Mouse (Mus musculus): ENCODE results near the gene Orm2. TPM values are rescaled to one million over a fixed set of nuclear protein-coding genes. Genes with fewer than 3 reads are reported as not detected.

Gene Orm2
- total RNA-seq, 2 experiments from 2014 or later, result not detected

DNA sequence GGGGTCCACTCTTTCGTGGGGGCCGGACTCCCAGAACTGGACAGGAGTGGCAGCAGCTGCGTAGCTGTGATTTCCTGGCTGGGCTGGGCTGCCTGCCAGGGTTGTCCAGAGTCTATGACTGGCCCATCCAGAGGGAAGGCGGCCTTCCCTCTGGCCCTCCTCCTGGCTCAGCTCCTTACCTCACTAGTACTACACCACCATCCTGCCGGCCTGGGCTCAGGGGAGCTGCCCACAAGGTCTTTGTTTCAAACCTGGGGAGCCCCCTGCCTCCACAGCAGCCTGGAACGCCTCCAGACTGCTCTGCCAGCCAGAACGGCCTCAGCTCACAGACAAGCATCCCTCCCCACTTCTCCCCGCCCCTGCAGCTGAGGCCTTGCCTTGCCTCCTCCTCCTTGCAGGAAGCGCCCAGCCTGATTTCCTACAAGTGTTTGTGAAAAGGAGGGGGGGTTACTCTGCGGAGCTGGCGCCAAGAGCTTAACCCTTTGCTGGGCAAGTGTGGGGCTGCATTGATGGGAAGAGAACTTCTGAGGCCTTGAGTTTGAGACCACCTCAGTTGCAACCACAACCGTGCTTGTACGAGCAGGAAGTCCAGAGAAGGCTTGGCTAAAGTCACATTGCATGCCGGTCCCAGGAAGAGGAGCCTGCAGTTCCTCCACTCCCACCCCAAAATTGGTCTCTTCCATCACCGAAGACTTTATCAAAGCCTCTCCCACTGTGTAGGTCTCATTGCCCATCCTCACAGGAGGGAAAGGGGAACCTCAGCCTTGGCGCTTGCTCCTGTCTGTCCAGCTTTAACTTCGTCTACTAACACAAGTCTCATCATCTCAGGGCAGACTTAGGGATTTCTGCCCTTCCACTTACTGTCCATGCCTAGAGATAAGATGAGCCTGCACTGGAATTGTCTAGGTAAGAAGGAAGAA, 41.1 kb downstream of the Orm2 start, which contains the start of gene Akna:
TSS of gene Akna (minus strand) at position 315 of the 920 bp plus-strand sequence.
- peak; percentile 46 for ATAC-seq (replicated peaks; ENCODE audit: low FRiP score, poor library complexity, severe bottlenecking)

DNA sequence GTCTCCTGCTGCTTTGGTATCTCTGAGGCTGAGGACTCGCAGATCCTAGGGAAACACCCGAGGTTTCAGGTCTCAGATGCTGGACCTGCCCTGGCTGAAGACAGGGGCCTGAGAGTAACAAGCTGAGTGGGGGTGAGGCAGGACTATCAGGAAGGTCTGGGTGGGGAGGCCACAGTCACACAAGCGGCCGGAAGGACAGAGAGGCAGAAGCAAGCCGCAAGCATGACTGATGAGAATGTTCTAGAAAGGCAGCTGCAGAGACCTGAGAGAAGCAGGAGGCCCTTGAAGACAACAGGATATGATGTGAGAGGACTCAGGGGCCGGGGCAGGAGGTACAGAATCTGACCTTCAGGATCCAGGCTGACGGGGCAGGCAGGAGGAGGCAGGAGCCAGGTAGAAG, 42.0 kb downstream of the Orm2 start:
- no peak for ATAC-seq (replicated peaks; ENCODE audit: low FRiP score, poor library complexity, severe bottlenecking)

- ATAC-seq (replicated peaks; ENCODE audit: low FRiP score, poor library complexity, severe bottlenecking), result no peak
Observed at GRCm38 (mm10) chr4:63405051-63405450, 42.8 kb downstream of the Orm2 start.

DNA sequence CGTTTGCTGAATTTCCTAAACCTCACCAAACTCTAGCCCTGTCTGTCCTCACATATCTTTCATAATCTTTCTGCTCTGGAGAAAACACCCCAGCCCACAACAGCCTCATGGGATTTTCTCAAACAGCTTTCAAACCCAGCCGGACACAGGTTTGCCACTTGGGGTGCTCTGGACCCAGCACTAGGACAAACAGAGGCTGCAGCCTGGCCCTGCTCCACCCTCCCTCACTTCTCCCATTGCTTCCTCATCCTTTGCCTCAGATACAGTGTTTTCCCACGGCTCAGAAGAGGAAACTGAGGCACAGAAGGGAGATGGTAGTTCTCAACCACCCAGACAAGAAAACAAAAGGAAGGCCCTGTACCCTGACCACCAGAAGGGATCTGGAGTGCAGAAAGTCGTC, 43.4 kb downstream of the Orm2 start:
- no peak for ATAC-seq (replicated peaks; ENCODE audit: low FRiP score, poor library complexity, severe bottlenecking)

GRCm38 (mm10) chr4:63408247-63408646, 46.0 kb downstream of the Orm2 start:
- no peak for ATAC-seq (replicated peaks; ENCODE audit: low FRiP score, poor library complexity, severe bottlenecking)

GRCm38 (mm10) chr4:63408649-63409048, 46.4 kb downstream of the Orm2 start:
- peak; percentile 63 for ATAC-seq (replicated peaks; ENCODE audit: low FRiP score, poor library complexity, severe bottlenecking)

DNA sequence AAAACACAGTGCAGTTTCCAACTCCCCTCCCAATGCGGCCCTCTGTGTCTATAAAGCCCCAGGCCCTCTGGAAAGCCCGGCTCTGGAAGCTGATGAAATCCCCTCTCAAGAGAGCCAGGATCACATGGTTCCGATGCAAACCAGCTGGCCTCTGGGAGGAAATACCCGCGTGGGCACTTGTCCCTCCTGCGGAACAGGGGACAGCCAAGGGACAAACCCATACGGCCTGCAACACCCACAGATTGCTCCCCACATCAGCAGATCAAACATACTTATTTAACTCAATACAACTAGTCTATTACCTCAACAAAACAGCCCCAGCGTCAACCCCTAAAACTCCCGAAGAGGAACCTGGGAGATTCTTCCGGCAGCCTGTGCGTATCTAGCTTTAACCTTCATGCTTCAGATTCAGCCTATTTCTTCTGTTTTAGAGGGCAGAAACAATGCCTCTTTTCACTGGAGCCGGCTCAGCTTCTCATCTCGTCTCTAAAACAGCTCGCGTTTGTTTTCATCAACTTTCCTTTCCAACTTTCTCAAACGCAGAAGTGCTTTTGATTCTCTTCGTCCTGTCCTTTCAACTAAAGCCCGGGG, 47.2 kb downstream of the Orm2 start:
- ATAC-seq (replicated peaks; ENCODE audit: low FRiP score, poor library complexity, severe bottlenecking), result no peak

DNA sequence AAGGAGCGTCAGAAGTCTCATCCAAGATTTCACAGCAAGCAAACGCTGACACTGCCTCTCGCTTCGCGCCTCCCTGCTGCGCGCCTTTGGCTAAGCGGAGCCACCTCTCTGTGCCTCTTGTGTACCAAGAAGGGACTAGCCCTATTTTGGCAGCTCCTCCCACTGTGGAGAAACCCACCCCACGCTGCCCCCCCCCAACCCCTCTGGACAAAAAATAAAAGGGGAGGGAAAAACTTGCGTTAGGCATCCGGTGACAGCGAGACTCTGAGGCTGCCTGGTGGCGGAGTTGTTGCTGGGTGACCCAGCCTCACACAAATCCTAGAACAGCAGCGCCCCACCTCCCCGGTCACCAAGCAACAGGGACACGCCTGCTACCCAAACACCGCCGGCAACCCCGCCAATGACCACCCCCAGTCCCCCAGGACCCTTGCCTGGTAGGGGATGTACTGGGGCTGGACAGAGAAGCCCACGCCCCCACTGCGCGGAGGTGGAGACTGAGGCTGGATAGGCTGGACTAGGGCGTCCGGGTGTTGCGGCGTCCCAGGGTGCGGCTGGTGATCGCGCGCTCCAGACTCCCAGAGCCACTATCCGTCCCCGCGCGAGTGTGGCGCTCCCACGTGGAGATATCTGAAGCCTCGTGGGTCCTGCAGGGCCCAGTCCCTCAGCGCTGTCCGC, 47.8 kb downstream of the Orm2 start:
- ATAC-seq (replicated peaks; ENCODE audit: low FRiP score, poor library complexity, severe bottlenecking), result peak; percentile 58

- ATAC-seq (replicated peaks; ENCODE audit: low FRiP score, poor library complexity, severe bottlenecking), result peak; percentile 82
Observed at GRCm38 (mm10) chr4:63410583-63410934, 48.3 kb downstream of the Orm2 start.

GRCm38 (mm10) chr4:63411222-63411621, 49.0 kb downstream of the Orm2 start:
- ATAC-seq (replicated peaks; ENCODE audit: low FRiP score, poor library complexity, severe bottlenecking), result no peak

DNA sequence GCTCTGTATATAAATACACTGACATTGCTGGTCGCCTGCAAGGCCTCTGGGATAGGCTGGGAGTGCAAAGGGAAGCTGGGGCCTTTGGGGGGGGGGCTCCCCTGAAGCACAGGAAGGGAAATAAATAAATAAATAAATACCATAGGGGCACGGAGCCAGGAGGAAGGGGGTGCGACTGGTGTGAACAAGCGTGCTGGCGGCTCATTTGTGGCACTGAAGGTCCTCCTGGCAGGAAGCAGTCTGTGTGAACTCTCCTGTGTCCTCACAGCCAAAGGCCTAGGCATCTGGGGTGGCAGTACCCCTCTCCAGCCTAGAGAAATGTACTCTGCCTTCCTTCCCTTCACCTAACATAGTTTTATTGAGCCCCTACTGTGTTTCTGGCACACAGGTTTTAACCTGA, 52.7 kb downstream of the Orm2 start:
- ATAC-seq (replicated peaks; ENCODE audit: low FRiP score, poor library complexity, severe bottlenecking), result no peak

Other genes starting within 250 kb of the Orm2 start
- gene Ambp, start 207.7 kb upstream of the Orm2 start, total RNA-seq (2015; ENCODE audit: low replicate concordance), result not detected in 2 replicates
- gene Ambp, start 207.7 kb upstream of the Orm2 start, total RNA-seq (2017; ENCODE audit: low replicate concordance), result not detected in 2 replicates
- not detected in 2 replicates for gene Kif12, start 190.3 kb upstream of the Orm2 start, total RNA-seq (2015; ENCODE audit: low replicate concordance)
- not detected in 2 replicates for gene Kif12, start 190.3 kb upstream of the Orm2 start, total RNA-seq (2017; ENCODE audit: low replicate concordance)
- gene Col27a1, start 148.4 kb upstream of the Orm2 start, total RNA-seq (2015; ENCODE audit: low replicate concordance), result 0.36 and 0.42 TPM in 2 replicates
- under 0.01 TPM in 1 of 2 replicates, not detected in the other for gene Col27a1, start 148.4 kb upstream of the Orm2 start, total RNA-seq (2017; ENCODE audit: low replicate concordance)
- 16.6 and 43.6 TPM in 2 replicates for gene Orm1, start 17.9 kb upstream of the Orm2 start, total RNA-seq (2015; ENCODE audit: low replicate concordance)
- 5.5 and 23.5 TPM in 2 replicates for gene Orm1, start 17.9 kb upstream of the Orm2 start, total RNA-seq (2017; ENCODE audit: low replicate concordance)
- gene Orm3, start 6.3 kb upstream of the Orm2 start, total RNA-seq (2015; ENCODE audit: low replicate concordance), result not detected in 2 replicates
- not detected in 2 replicates for gene Orm3, start 6.3 kb upstream of the Orm2 start, total RNA-seq (2017; ENCODE audit: low replicate concordance)
- 18.7 and 26.4 TPM in 2 replicates for gene Akna, start 40.9 kb downstream of the Orm2 start, total RNA-seq (2015; ENCODE audit: low replicate concordance)
- gene Akna, start 40.9 kb downstream of the Orm2 start, total RNA-seq (2017; ENCODE audit: low replicate concordance), result 12.0 and 13.1 TPM in 2 replicates
- 0.84 TPM in 1 of 2 replicates, not detected in the other for gene Whrn, start 133.5 kb downstream of the Orm2 start, total RNA-seq (2015; ENCODE audit: low replicate concordance)
- gene Whrn, start 133.5 kb downstream of the Orm2 start, total RNA-seq (2017; ENCODE audit: low replicate concordance), result 0.77 TPM in 1 of 2 replicates, not detected in the other
- gene Atp6v1g1, start 182.3 kb downstream of the Orm2 start, total RNA-seq (2015; ENCODE audit: low replicate concordance), result 83.0 and 91.2 TPM in 2 replicates
- gene Atp6v1g1, start 182.3 kb downstream of the Orm2 start, total RNA-seq (2017; ENCODE audit: low replicate concordance), result 52.5 and 69.6 TPM in 2 replicates
- gene Tmem268, start 196.3 kb downstream of the Orm2 start, total RNA-seq (2015; ENCODE audit: low replicate concordance), result 0.42 and 1.4 TPM in 2 replicates
- gene Tmem268, start 196.3 kb downstream of the Orm2 start, total RNA-seq (2017; ENCODE audit: low replicate concordance), result 2.0 and 2.1 TPM in 2 replicates
- gene Gm11213, start 242.8 kb downstream of the Orm2 start, total RNA-seq (2015; ENCODE audit: low replicate concordance), result not detected in 2 replicates
- gene Gm11213, start 242.8 kb downstream of the Orm2 start, total RNA-seq (2017; ENCODE audit: low replicate concordance), result not detected in 2 replicates